Mouse (Mus musculus) testis, adult 2 months (tissue): Measurements from ENCODE around the gene Tmem170. TPM values are rescaled to one million over a fixed set of nuclear protein-coding genes. Genes with fewer than 3 reads are reported as not detected.

Source experiments
- H3K27ac ChIP-seq: fragments of 200-500 bp; 2 replicates; pipeline ENCODE4 v1.5.1; 2012; ENCODE audit warnings: low read depth, low read length; ENCODE audit not compliant: control insufficient read depth, insufficient read depth
- H3K27me3 ChIP-seq: fragments of 200-500 bp; 2 replicates; pipeline ENCODE4 v1.6.1; 2012; ENCODE audit warnings: mild to moderate bottlenecking, low read length, moderate library complexity; ENCODE audit not compliant: control insufficient read depth, insufficient read depth
- H3K36me3 ChIP-seq: fragments of 200-500 bp; 2 replicates; pipeline ENCODE4 v1.6.1; 2012; ENCODE audit warnings: mild to moderate bottlenecking, low read length; ENCODE audit not compliant: control insufficient read depth, insufficient read depth
- H3K4me1 ChIP-seq: fragments of 200-500 bp; 2 replicates; pipeline ENCODE4 v1.6.1; 2012; ENCODE audit warnings: low read length; ENCODE audit not compliant: control insufficient read depth, insufficient read depth
- H3K4me3 ChIP-seq: fragments of 200-500 bp; 2 replicates; pipeline ENCODE4 v1.5.1; 2012; ENCODE audit warnings: low read depth, mild to moderate bottlenecking, low read length, moderate library complexity, mixed read lengths; ENCODE audit not compliant: control insufficient read depth
- CTCF ChIP-seq: fragments of 200-500 bp; IDR thresholded peaks from 2 replicates; pipeline ENCODE4 v1.5.1; 2012; ENCODE audit warnings: low read depth, mild to moderate bottlenecking, inconsistent platforms, low read length, moderate library complexity; ENCODE audit not compliant: control insufficient read depth, insufficient read depth, insufficient replicate concordance
- POLR2A ChIP-seq: fragments of 200-500 bp; IDR thresholded peaks from 2 replicates; pipeline ENCODE4 v1.6.1; 2012; ENCODE audit warnings: low read depth, mild to moderate bottlenecking, inconsistent platforms, low read length, moderate library complexity; ENCODE audit not compliant: control insufficient read depth
- polyA plus RNA-seq: library from polyadenylated mRNA; depleted of rRNA; stranded (reverse); fragments of >200 nt; gene quantifications from 2 replicates; pipeline ENCODE4 v1.2.3, GENCODE M21; 2012; rRNA removed

The Tmem170 gene
- polyA plus RNA-seq, 1 experiment, result 9.1 TPM

GRCm38 (mm10) chr8:111818556-111818955 is 58.0 kb downstream of the Tmem170 start:
- Histone ChIP-seq H3K27me3 (no peaks in the 10 kb centered on the region), H3K4me1 (no peaks in the 10 kb centered on the region), H3K27ac (no peak overlapping the region), H3K36me3 (no peaks in the 10 kb centered on the region; the same call in 1 of the 2 replicates), H3K4me3 (no peak overlapping the region)
- no peak for TF ChIP-seq CTCF
- TF ChIP-seq POLR2A, result no peak

GRCm38 (mm10) chr8:111815078-111815477 is 61.5 kb downstream of the Tmem170 start:
- no peaks in the 10 kb centered on the region for H3K27me3 ChIP-seq
- no peak for TF ChIP-seq CTCF
- no peak for TF ChIP-seq POLR2A
- no peaks in the 10 kb centered on the region for H3K36me3 ChIP-seq
- peaks cover 2% of the 10 kb centered on the region; the same call in 1 of the 2 replicates for H3K4me1 ChIP-seq
- H3K27ac ChIP-seq, result no peak overlapping the region
- no peak overlapping the region for H3K4me3 ChIP-seq

GRCm38 (mm10) chr8:111813818-111814217 is 62.7 kb downstream of the Tmem170 start:
- H3K4me3 ChIP-seq, result no peak overlapping the region
- no peaks in the 10 kb centered on the region for H3K27me3 ChIP-seq
- no peak overlapping the region for H3K27ac ChIP-seq
- H3K4me1 ChIP-seq, result peaks cover 2% of the 10 kb centered on the region; the same call in 1 of the 2 replicates
- no peaks in the 10 kb centered on the region for H3K36me3 ChIP-seq
- TF ChIP-seq CTCF, result no peak

Other genes starting within 250 kb of the Tmem170 start
- 6.5 and 18.8 TPM in 2 replicates for gene Ldhd, start 246.4 kb downstream of the Tmem170 start, polyA plus RNA-seq
- 4.1 and 4.4 TPM in 2 replicates for gene Zfp1, start 233.3 kb downstream of the Tmem170 start, polyA plus RNA-seq
- gene Ctrb1, start 185.7 kb downstream of the Tmem170 start, polyA plus RNA-seq, result 1.4 and 3.1 TPM in 2 replicates
- gene Bcar1, start 132.9 kb downstream of the Tmem170 start, polyA plus RNA-seq, result 29.5 and 30.9 TPM in 2 replicates
- gene Cfdp1, start 22.5 kb downstream of the Tmem170 start, polyA plus RNA-seq, result 9.7 and 12.5 TPM in 2 replicates
- 0.60 and 0.69 TPM in 2 replicates for gene Chst5, start 33.7 kb upstream of the Tmem170 start, polyA plus RNA-seq
- 17.9 and 18.6 TPM in 2 replicates for gene Tmem231, start 57.1 kb upstream of the Tmem170 start, polyA plus RNA-seq
- 18.7 and 24.3 TPM in 2 replicates for gene Gabarapl2, start 64.0 kb upstream of the Tmem170 start, polyA plus RNA-seq
- gene Adat1, start 115.6 kb upstream of the Tmem170 start, polyA plus RNA-seq, result 4.5 and 5.3 TPM in 2 replicates
- 59.9 and 60.4 TPM in 2 replicates for gene Kars, start 134.6 kb upstream of the Tmem170 start, polyA plus RNA-seq
- 2.9 and 3.8 TPM in 2 replicates for gene Terf2ip, start 134.6 kb upstream of the Tmem170 start, polyA plus RNA-seq
- 0.06 TPM in 1 of 2 replicates, not detected in the other for gene Gm6793, start 138.3 kb upstream of the Tmem170 start, polyA plus RNA-seq